10 mouse cellular contexts compared by ENCODE assay signal in genomic region chr4:106195497-106196166, GRCm38 (mm10).
DNase-seq lines count a peak whose midpoint lies in the region; ATAC-seq and TF ChIP-seq lines count a peak whose summit lies in the region.
"Had no signal": no experiment of that assay in that cellular context is flagged by ENCODE, and none has a peak within 500 bp of the region (broad histone marks: within the 10 kb centered on the region; RNA-seq: fewer than 3 reads in every experiment).

No protein-coding gene starts in this region.

- H3K79me2 ChIP-seq in liver, adult 2 months (ENCODE audit: control insufficient read depth, insufficient read depth, low read length) = no peaks in the 10 kb centered on the region

- H3K9ac ChIP-seq in liver, adult 2 months (ENCODE audit: low read depth, low read length) = peak overlapping the region; percentile 38; the same call in 1 of the 2 replicates
- H3K9ac ChIP-seq in liver, embryonic 11.5 days (ENCODE audit: low read depth, low read length) = no peak overlapping the region
- H3K9ac ChIP-seq in midbrain, embryonic 16.5 days (ENCODE audit: low read depth, low read length) = no peak overlapping the region

- peak overlapping the region; percentile 99 for H3K27ac ChIP-seq in liver, adult 2 months (replicated peaks; ENCODE audit: insufficient read depth, low read depth, low read length)
- no peak overlapping the region for H3K27ac ChIP-seq in liver, embryonic 11.5 days (ENCODE audit: low read depth, low read length)
- H3K27ac ChIP-seq in midbrain, embryonic 16.5 days (ENCODE audit: low read length) = no peak overlapping the region

- TF ChIP-seq POLR2A in liver, adult 2 months (IDR thresholded peaks at IDR 0.05; ENCODE audit: extremely low read depth, insufficient read depth, low read length) = no peak

- H3K36me3 ChIP-seq in liver, adult 2 months (ENCODE audit: control insufficient read depth, insufficient read depth, low read length) = no peaks in the 10 kb centered on the region
- no peaks in the 10 kb centered on the region for H3K36me3 ChIP-seq in liver, embryonic 11.5 days (ENCODE audit: control insufficient read depth, insufficient read depth, low read length)
- no peaks in the 10 kb centered on the region for H3K36me3 ChIP-seq in midbrain, embryonic 16.5 days (ENCODE audit: control insufficient read depth, insufficient read depth, low read length)

- intact Hi-C loops in heart, postnatal 25 days (cut with DNase I) = no loop called here

- no peak for TF ChIP-seq CTCF in liver, adult 2 months (IDR thresholded peaks at IDR 0.05; ENCODE audit: low read depth, low read length)

- peak; percentile 94 for DNase-seq in liver, adult 2 months (ENCODE audit: extremely low read depth, low read depth, low spot score)
- DNase-seq in liver, embryonic 11.5 days (ENCODE audit: low spot score) = no peak
- DNase-seq in adrenal gland, postnatal 36 days = peak; percentile 12 to 50
- peak; percentile 33 for DNase-seq in heart, postnatal 25 days (ENCODE audit: low spot score)
- DNase-seq in skeletal muscle tissue, adult 2 months (ENCODE audit: low read depth, low spot score) = peak; percentile 88
- DNase-seq in cerebellum, postnatal 14 days = no peak
- DNase-seq: cerebellum, adult 11-12 months; kidney, adult 18-20 months; right cerebral cortex, postnatal 4 days had no signal

- no peak; the same call in 1 of the 2 replicates for ATAC-seq in liver, embryonic 11.5 days (replicated peaks; ENCODE audit: low FRiP score)
- ATAC-seq in midbrain, embryonic 16.5 days = no peak

- no peaks in the 10 kb centered on the region for H3K9me3 ChIP-seq in liver, embryonic 11.5 days (ENCODE audit: control insufficient read depth, low read length)
- H3K9me3 ChIP-seq in midbrain, embryonic 16.5 days (replicated peaks; ENCODE audit: control insufficient read depth, low read length, poor library complexity, severe bottlenecking) = no peaks in the 10 kb centered on the region

- H3K4me3 ChIP-seq in liver, adult 2 months (ENCODE audit: insufficient read depth, low read depth, low read length) = no peak overlapping the region
- H3K4me3 ChIP-seq in liver, embryonic 11.5 days (ENCODE audit: low read depth, low read length) = no peak overlapping the region
- no peak overlapping the region for H3K4me3 ChIP-seq in midbrain, embryonic 16.5 days (ENCODE audit: low read depth, low read length)

- no peaks in the 10 kb centered on the region for H3K27me3 ChIP-seq in liver, adult 2 months (ENCODE audit: control insufficient read depth, insufficient read depth, low read length)
- no peaks in the 10 kb centered on the region for H3K27me3 ChIP-seq in liver, embryonic 11.5 days (replicated peaks; ENCODE audit: control insufficient read depth, insufficient read depth, low read length)
- no peaks in the 10 kb centered on the region for H3K27me3 ChIP-seq in midbrain, embryonic 16.5 days (ENCODE audit: control insufficient read depth, insufficient read depth, low read depth, low read length)

- H3K4me2 ChIP-seq in liver, embryonic 11.5 days = no peak overlapping the region
- H3K4me2 ChIP-seq in midbrain, embryonic 16.5 days (ENCODE audit: low read length) = no peak overlapping the region

- peaks cover 16% of the 10 kb centered on the region for H3K4me1 ChIP-seq in liver, adult 2 months (ENCODE audit: control insufficient read depth, insufficient read depth, low read length)
- peaks cover 4% of the 10 kb centered on the region; the same call in 1 of the 2 replicates for H3K4me1 ChIP-seq in liver, embryonic 11.5 days (replicated peaks; ENCODE audit: control insufficient read depth, insufficient read depth, low read length)
- peaks cover 11% of the 10 kb centered on the region; the same call in 1 of the 2 replicates for H3K4me1 ChIP-seq in midbrain, embryonic 16.5 days (ENCODE audit: control insufficient read depth, insufficient read depth, low read length)

- 20% methylated on average over 3 of the region's 3 CpGs for WGBS in liver, adult 2 months
- 66% methylated on average over 3 of the region's 3 CpGs for WGBS in liver, embryonic 11.5 days
- 90% methylated on average over 3 of the region's 3 CpGs for WGBS in midbrain, embryonic 16.5 days

Comparison
In these comparisons a context has a peak if more than half of its experiments do, and no peak if none do; other contexts are left out.
1. DNase-seq: peak in liver, adult 2 months (single experiment), adrenal gland, postnatal 36 days (2 of 2), heart, postnatal 25 days (single experiment) and skeletal muscle tissue, adult 2 months (single experiment); none in liver, embryonic 11.5 days (single experiment) and cerebellum, postnatal 14 days (0 of 2).